Mouse (Mus musculus): ENCODE measurements around the gene Eps8. TPM values are rescaled to one million over a fixed set of nuclear protein-coding genes. Genes with fewer than 3 reads are reported as not detected.

Gene Eps8
- polyA plus RNA-seq, 1 experiment from 2014 or later, result 9.9 TPM

DNA sequence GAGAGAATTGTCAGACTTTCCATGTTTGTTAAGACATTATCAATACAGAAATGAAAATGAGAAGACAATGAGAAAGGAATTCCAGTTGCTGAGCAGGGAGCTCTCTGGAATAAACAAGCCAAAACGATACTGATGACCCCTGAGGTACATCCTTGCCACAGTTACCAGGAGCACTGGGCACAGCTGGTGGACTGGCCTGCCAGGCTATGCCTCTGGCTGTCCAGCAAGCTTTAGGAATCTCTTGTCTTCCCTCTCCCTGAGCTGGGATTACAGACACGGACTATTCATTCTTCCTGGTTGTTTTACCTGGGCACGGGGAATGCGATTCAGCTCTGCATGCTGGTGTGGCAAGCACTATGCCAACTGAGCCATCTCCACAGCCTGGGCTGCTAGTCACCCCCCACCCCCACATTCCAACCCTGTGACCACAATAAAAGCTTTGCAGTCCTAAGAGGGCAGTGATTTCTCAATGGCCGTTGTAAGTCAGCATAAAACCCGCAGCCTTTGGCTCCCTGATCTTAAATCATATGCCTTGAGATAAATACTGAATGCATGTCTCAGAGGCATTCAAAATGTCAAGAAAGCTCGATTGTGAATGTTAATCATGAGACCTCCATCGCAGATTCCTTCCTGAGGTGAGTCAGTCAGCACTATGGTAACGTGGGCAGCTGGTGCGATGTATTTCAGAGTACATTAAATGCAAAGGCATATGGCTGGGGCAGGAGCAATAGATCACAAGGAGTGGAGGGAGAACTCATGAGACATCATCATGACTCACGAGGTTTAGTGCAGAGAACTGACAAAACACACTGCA is 134.9 kb downstream of the Eps8 start:
- Histone ChIP-seq H3K4me3 (replicated peaks) (no peak overlapping the region), H3K27ac (no peak overlapping the region), H3K4me1 (peaks cover 4% of the 10 kb centered on the region; the same call in 1 of the 2 replicates), H3K36me3 (replicated peaks) (no peaks in the 10 kb centered on the region), H3K27me3 (no peaks in the 10 kb centered on the region), H3K9ac (no peak overlapping the region), H3K9me3 (no peaks in the 10 kb centered on the region), H3K4me2 (no peak overlapping the region)
- no peak for ATAC-seq (ENCODE audit: low FRiP score)
- 72% methylated on average over 11 of the region's 11 CpGs for WGBS

- H3K9ac ChIP-seq, result no peak overlapping the region
- 87% methylated on average over 4 of the region's 4 CpGs for WGBS
- ATAC-seq (ENCODE audit: low FRiP score), result no peak
- H3K9me3 ChIP-seq, result no peaks in the 10 kb centered on the region
- H3K4me3 ChIP-seq (replicated peaks), result no peak overlapping the region
- H3K27me3 ChIP-seq, result no peaks in the 10 kb centered on the region
- no peak overlapping the region for H3K27ac ChIP-seq
- H3K4me1 ChIP-seq, result peaks cover 4% of the 10 kb centered on the region; the same call in 1 of the 2 replicates
- H3K36me3 ChIP-seq (replicated peaks), result no peaks in the 10 kb centered on the region
- no peak overlapping the region for H3K4me2 ChIP-seq
These were observed 139.8 kb downstream of the Eps8 start for GRCm38 (mm10) chr6:137514872-137515271.

DNA sequence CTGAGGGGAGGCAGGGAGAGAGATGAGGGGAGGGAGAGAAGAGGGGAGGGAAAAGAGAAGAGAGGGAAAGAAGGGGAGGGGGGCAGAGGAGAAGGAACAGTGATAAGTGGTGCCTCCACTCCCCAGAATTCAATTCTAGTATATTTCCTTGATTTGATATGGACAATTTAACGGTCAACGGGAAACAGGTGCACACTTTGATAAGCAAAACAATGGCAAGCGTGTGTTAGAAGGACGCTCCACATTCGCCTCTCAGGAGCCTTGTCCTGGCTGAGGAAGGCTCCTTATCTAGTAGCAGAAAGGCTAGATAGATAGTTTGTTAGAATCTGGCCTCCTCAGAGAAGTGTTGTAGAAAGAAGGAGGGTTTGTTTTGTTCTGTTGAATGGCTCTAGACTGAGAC is 141.9 kb downstream of the Eps8 start:
- H3K4me1 ChIP-seq, result no peaks in the 10 kb centered on the region
- 83% methylated on average over 5 of the region's 5 CpGs for WGBS
- H3K4me2 ChIP-seq, result no peak overlapping the region
- H3K27ac ChIP-seq, result no peak overlapping the region
- no peaks in the 10 kb centered on the region for H3K36me3 ChIP-seq (replicated peaks)
- H3K9me3 ChIP-seq, result no peaks in the 10 kb centered on the region
- ATAC-seq (ENCODE audit: low FRiP score), result no peak
- H3K27me3 ChIP-seq, result no peaks in the 10 kb centered on the region
- H3K9ac ChIP-seq, result no peak overlapping the region
- H3K4me3 ChIP-seq (replicated peaks), result no peak overlapping the region

GRCm38 (mm10) chr6:137509341-137510045 is 145.2 kb downstream of the Eps8 start:
- ATAC-seq (ENCODE audit: low FRiP score), result no peak
- H3K27ac ChIP-seq, result no peak overlapping the region
- H3K4me1 ChIP-seq, result no peaks in the 10 kb centered on the region
- H3K9ac ChIP-seq, result no peak overlapping the region
- H3K9me3 ChIP-seq, result no peaks in the 10 kb centered on the region
- no peak overlapping the region for H3K4me3 ChIP-seq (replicated peaks)
- H3K36me3 ChIP-seq (replicated peaks), result no peaks in the 10 kb centered on the region
- 85% methylated on average over 14 of the region's 14 CpGs for WGBS
- H3K4me2 ChIP-seq, result no peak overlapping the region
- no peaks in the 10 kb centered on the region for H3K27me3 ChIP-seq

GRCm38 (mm10) chr6:137508936-137509335 is 145.7 kb downstream of the Eps8 start:
- WGBS, result 95% methylated on average over 19 of the region's 19 CpGs
- H3K4me2 ChIP-seq, result no peak overlapping the region

DNA sequence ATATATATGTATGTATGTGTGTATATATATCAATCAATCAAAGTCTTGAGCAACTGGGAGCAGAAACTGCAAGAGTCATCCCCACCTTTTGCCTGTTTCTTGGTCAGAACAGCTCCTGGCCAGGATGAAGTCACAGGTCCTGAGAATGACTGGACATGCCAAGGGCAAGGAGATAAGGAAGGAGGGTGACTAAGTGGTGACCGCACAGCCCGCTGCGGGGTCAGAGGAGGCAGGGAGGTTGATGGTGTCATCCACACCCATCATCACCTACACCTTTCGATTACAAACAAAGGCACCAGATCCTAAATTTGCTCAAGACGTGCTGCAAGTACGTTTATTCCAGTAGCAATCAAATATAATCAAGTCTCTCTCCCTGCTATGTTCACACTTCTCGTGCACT is 148.1 kb downstream of the Eps8 start:
- no peaks in the 10 kb centered on the region for H3K36me3 ChIP-seq (replicated peaks)
- H3K9ac ChIP-seq, result no peak overlapping the region
- WGBS, result 95% methylated on average over 7 of the region's 7 CpGs
- no peaks in the 10 kb centered on the region for H3K4me1 ChIP-seq
- no peak overlapping the region for H3K4me2 ChIP-seq
- H3K9me3 ChIP-seq, result no peaks in the 10 kb centered on the region
- no peak overlapping the region for H3K4me3 ChIP-seq (replicated peaks)
- H3K27me3 ChIP-seq, result no peaks in the 10 kb centered on the region
- no peak for ATAC-seq (ENCODE audit: low FRiP score)
- no peak overlapping the region for H3K27ac ChIP-seq

More at GRCm38 (mm10) chr6:137508936-137509335, 145.7 kb downstream of the Eps8 start:
- no peaks in the 10 kb centered on the region for H3K9me3 ChIP-seq
- no peaks in the 10 kb centered on the region for H3K36me3 ChIP-seq (replicated peaks)
- ATAC-seq (ENCODE audit: low FRiP score), result no peak
- H3K9ac ChIP-seq, result no peak overlapping the region
- no peaks in the 10 kb centered on the region for H3K4me1 ChIP-seq
- no peaks in the 10 kb centered on the region for H3K27me3 ChIP-seq
- H3K4me3 ChIP-seq (replicated peaks), result no peak overlapping the region
- H3K27ac ChIP-seq, result no peak overlapping the region

GRCm38 (mm10) chr6:137505555-137506227 is 149.0 kb downstream of the Eps8 start:
- Histone ChIP-seq H3K4me1 (no peaks in the 10 kb centered on the region), H3K27me3 (no peaks in the 10 kb centered on the region), H3K4me2 (no peak overlapping the region), H3K9me3 (no peaks in the 10 kb centered on the region), H3K27ac (no peak overlapping the region), H3K4me3 (replicated peaks) (no peak overlapping the region), H3K36me3 (replicated peaks) (no peaks in the 10 kb centered on the region), H3K9ac (no peak overlapping the region)
- no peak for ATAC-seq (ENCODE audit: low FRiP score)
- 92% methylated on average over 3 of the region's 3 CpGs for WGBS

- Histone ChIP-seq H3K36me3 (replicated peaks) (no peaks in the 10 kb centered on the region), H3K9me3 (no peaks in the 10 kb centered on the region), H3K4me2 (no peak overlapping the region), H3K27me3 (no peaks in the 10 kb centered on the region), H3K4me1 (no peaks in the 10 kb centered on the region), H3K4me3 (replicated peaks) (no peak overlapping the region), H3K9ac (no peak overlapping the region), H3K27ac (no peak overlapping the region)
- WGBS, result 52% methylated on average over 1 of the region's 1 CpGs
- no peak for ATAC-seq (ENCODE audit: low FRiP score)
These were observed 150.6 kb downstream of the Eps8 start for GRCm38 (mm10) chr6:137504052-137504451.

GRCm38 (mm10) chr6:137503462-137503861 is 151.2 kb downstream of the Eps8 start:
- Histone ChIP-seq H3K4me3 (replicated peaks) (no peak overlapping the region), H3K9ac (no peak overlapping the region), H3K4me1 (no peaks in the 10 kb centered on the region), H3K9me3 (no peaks in the 10 kb centered on the region), H3K4me2 (no peak overlapping the region), H3K27me3 (no peaks in the 10 kb centered on the region), H3K27ac (no peak overlapping the region), H3K36me3 (replicated peaks) (no peaks in the 10 kb centered on the region)
- WGBS, result 80% methylated on average over 8 of the region's 8 CpGs
- no peak for ATAC-seq (ENCODE audit: low FRiP score)

DNA sequence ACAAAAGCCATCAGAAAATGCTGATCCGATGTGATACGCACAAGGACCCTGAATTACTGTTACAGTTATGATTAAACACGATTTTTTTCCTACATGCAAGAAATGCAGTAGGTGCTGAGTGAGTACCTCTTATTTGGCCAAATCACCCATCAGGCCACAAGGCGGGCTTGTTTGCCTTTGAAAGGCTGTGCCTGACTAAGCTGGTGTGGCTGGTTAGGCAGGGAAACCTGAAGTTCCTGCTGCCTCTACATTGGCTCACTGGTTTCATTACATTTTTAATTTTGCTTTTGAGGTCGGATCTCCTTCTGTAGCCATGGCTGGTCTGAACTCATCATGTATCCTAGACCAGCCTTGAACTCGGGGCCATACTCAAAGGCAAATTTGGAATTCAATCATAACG is 151.7 kb downstream of the Eps8 start:
- no peaks in the 10 kb centered on the region for H3K27me3 ChIP-seq
- no peak overlapping the region for H3K4me2 ChIP-seq
- no peak overlapping the region for H3K4me3 ChIP-seq (replicated peaks)
- no peaks in the 10 kb centered on the region for H3K9me3 ChIP-seq
- ATAC-seq (ENCODE audit: low FRiP score), result no peak
- no peak overlapping the region for H3K9ac ChIP-seq
- H3K27ac ChIP-seq, result no peak overlapping the region
- 88% methylated on average over 7 of the region's 7 CpGs for WGBS
- H3K36me3 ChIP-seq (replicated peaks), result no peaks in the 10 kb centered on the region
- no peaks in the 10 kb centered on the region for H3K4me1 ChIP-seq

- WGBS, result 77% methylated on average over 6 of the region's 6 CpGs
- Histone ChIP-seq H3K9ac (no peak overlapping the region), H3K9me3 (no peaks in the 10 kb centered on the region), H3K36me3 (replicated peaks) (no peaks in the 10 kb centered on the region), H3K4me2 (no peak overlapping the region), H3K27ac (no peak overlapping the region), H3K4me1 (no peaks in the 10 kb centered on the region), H3K4me3 (replicated peaks) (no peak overlapping the region), H3K27me3 (no peaks in the 10 kb centered on the region)
- ATAC-seq (ENCODE audit: low FRiP score), result no peak
These were observed 155.9 kb downstream of the Eps8 start for GRCm38 (mm10) chr6:137498781-137499180.

GRCm38 (mm10) chr6:137497208-137497835 is 157.4 kb downstream of the Eps8 start:
- Histone ChIP-seq H3K4me3 (replicated peaks) (no peak overlapping the region), H3K4me1 (no peaks in the 10 kb centered on the region), H3K36me3 (replicated peaks) (no peaks in the 10 kb centered on the region), H3K27ac (no peak overlapping the region), H3K4me2 (no peak overlapping the region), H3K9me3 (no peaks in the 10 kb centered on the region), H3K9ac (no peak overlapping the region), H3K27me3 (no peaks in the 10 kb centered on the region)
- no peak for ATAC-seq (ENCODE audit: low FRiP score)
- 96% methylated on average over 8 of the region's 8 CpGs for WGBS
